Mouse (Mus musculus): ENCODE data around the gene Gmeb1.

DNA sequence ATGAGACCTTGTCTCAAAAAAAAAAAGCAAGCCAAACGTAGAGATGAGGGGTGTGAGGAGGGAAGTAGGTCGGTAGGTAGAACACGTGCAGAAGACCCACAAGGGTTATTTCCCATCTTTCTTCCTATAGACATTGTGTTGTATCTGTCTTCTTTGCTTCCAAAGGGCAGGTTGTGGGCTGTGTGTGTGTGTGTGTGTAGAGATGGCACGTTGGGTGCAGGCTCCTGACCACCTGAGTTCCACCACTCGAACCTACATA lies 885 bp upstream of the Gmeb1 start:
- TF ChIP-seq CTCF (IDR thresholded peaks at IDR 0.05; ENCODE audit: low read depth, low read length): no peak
- TF ChIP-seq POLR2A (IDR thresholded peaks at IDR 0.05; ENCODE audit: borderline replicate concordance, low read depth, low read length): no peak

Measured in bone marrow macrophage, adult 2 months (primary cell).